Mouse (Mus musculus): ENCODE measurements around the gene Tmem169. TPM values are rescaled to one million over a fixed set of nuclear protein-coding genes. Genes with fewer than 3 reads are reported as not detected.

The Tmem169 gene
- polyA plus RNA-seq, 1 experiment from 2014 or later: 39.7 TPM

GRCm38 (mm10) chr1:72288527-72289150 is 4.5 kb downstream of the Tmem169 start:
- peaks cover 21% of the 10 kb centered on the region for H3K36me3 ChIP-seq
- no peak overlapping the region for H3K9ac ChIP-seq (replicated peaks)
- H3K27me3 ChIP-seq: no peaks in the 10 kb centered on the region

GRCm38 (mm10) chr1:72290896-72291295 is 6.7 kb downstream of the Tmem169 start:
- Histone ChIP-seq H3K27ac (no peak overlapping the region), H3K27me3 (no peaks in the 10 kb centered on the region), H3K9ac (replicated peaks) (no peak overlapping the region), H3K4me3 (replicated peaks) (no peak overlapping the region), H3K4me2 (replicated peaks) (no peak overlapping the region), H3K4me1 (replicated peaks) (peaks cover 23% of the 10 kb centered on the region), H3K9me3 (no peaks in the 10 kb centered on the region), H3K36me3 (peaks cover 30% of the 10 kb centered on the region)
- WGBS: 96% methylated on average over 4 of the region's 4 CpGs
- no peak for ATAC-seq

More at GRCm38 (mm10) chr1:72288527-72289150, 4.5 kb downstream of the Tmem169 start:
- no peak overlapping the region for H3K4me3 ChIP-seq (replicated peaks)
- no peak for ATAC-seq
- 88% methylated on average over 4 of the region's 4 CpGs for WGBS
- no peaks in the 10 kb centered on the region for H3K9me3 ChIP-seq
- no peak overlapping the region for H3K27ac ChIP-seq
- peaks cover 34% of the 10 kb centered on the region for H3K4me1 ChIP-seq (replicated peaks)
- no peak overlapping the region for H3K4me2 ChIP-seq (replicated peaks)

GRCm38 (mm10) chr1:72291421-72291820 is 7.3 kb downstream of the Tmem169 start:
- Histone ChIP-seq H3K27me3 (no peaks in the 10 kb centered on the region), H3K36me3 (peaks cover 30% of the 10 kb centered on the region), H3K4me1 (replicated peaks) (peaks cover 17% of the 10 kb centered on the region), H3K9me3 (no peaks in the 10 kb centered on the region), H3K9ac (replicated peaks) (no peak overlapping the region), H3K4me2 (replicated peaks) (no peak overlapping the region), H3K4me3 (replicated peaks) (no peak overlapping the region), H3K27ac (no peak overlapping the region)
- 98% methylated on average over 4 of the region's 4 CpGs for WGBS
- ATAC-seq: no peak

GRCm38 (mm10) chr1:72291925-72292324 is 7.8 kb downstream of the Tmem169 start:
- H3K4me1 ChIP-seq (replicated peaks): peaks cover 12% of the 10 kb centered on the region
- H3K27ac ChIP-seq: no peak overlapping the region
- H3K36me3 ChIP-seq: peaks cover 30% of the 10 kb centered on the region
- ATAC-seq: no peak
- WGBS: 87% methylated on average over 2 of the region's 2 CpGs
- no peaks in the 10 kb centered on the region for H3K9me3 ChIP-seq
- H3K9ac ChIP-seq (replicated peaks): no peak overlapping the region
- H3K4me3 ChIP-seq (replicated peaks): no peak overlapping the region
- no peaks in the 10 kb centered on the region for H3K27me3 ChIP-seq
- H3K4me2 ChIP-seq (replicated peaks): no peak overlapping the region

GRCm38 (mm10) chr1:72293869-72294663 is 9.9 kb downstream of the Tmem169 start:
- Histone ChIP-seq H3K4me2 (replicated peaks) (no peak overlapping the region), H3K4me1 (replicated peaks) (no peaks in the 10 kb centered on the region), H3K9me3 (no peaks in the 10 kb centered on the region), H3K27me3 (no peaks in the 10 kb centered on the region), H3K4me3 (replicated peaks) (no peak overlapping the region), H3K9ac (replicated peaks) (no peak overlapping the region), H3K27ac (no peak overlapping the region), H3K36me3 (peaks cover 36% of the 10 kb centered on the region)
- WGBS: 71% methylated on average over 4 of the region's 4 CpGs
- ATAC-seq: no peak

GRCm38 (mm10) chr1:72295746-72296145 is 11.6 kb downstream of the Tmem169 start:
- H3K9me3 ChIP-seq: no peaks in the 10 kb centered on the region
- no peak overlapping the region for H3K9ac ChIP-seq (replicated peaks)
- no peaks in the 10 kb centered on the region for H3K4me1 ChIP-seq (replicated peaks)
- H3K36me3 ChIP-seq: peaks cover 49% of the 10 kb centered on the region
- no peaks in the 10 kb centered on the region for H3K27me3 ChIP-seq
- H3K27ac ChIP-seq: no peak overlapping the region
- H3K4me2 ChIP-seq (replicated peaks): no peak overlapping the region
- H3K4me3 ChIP-seq (replicated peaks): no peak overlapping the region
- no peak for ATAC-seq
- WGBS: 88% methylated on average over 8 of the region's 8 CpGs

GRCm38 (mm10) chr1:72301845-72302244 is 17.7 kb downstream of the Tmem169 start:
- Histone ChIP-seq H3K36me3 (peaks cover 43% of the 10 kb centered on the region), H3K27me3 (no peaks in the 10 kb centered on the region), H3K4me1 (replicated peaks) (peaks cover 4% of the 10 kb centered on the region; the same call in 1 of the 2 replicates), H3K9ac (replicated peaks) (no peak overlapping the region), H3K4me2 (replicated peaks) (no peak overlapping the region), H3K4me3 (replicated peaks) (no peak overlapping the region), H3K27ac (no peak overlapping the region), H3K9me3 (no peaks in the 10 kb centered on the region)
- WGBS: 88% methylated on average over 1 of the region's 1 CpGs
- no peak for ATAC-seq

- no peak for ATAC-seq
- Histone ChIP-seq H3K27ac (peak overlapping the region; percentile 58), H3K36me3 (peaks cover 10% of the 10 kb centered on the region), H3K4me1 (replicated peaks) (peaks cover 19% of the 10 kb centered on the region), H3K4me3 (replicated peaks) (no peak overlapping the region), H3K9me3 (no peaks in the 10 kb centered on the region), H3K4me2 (replicated peaks) (peak overlapping the region; percentile 54), H3K9ac (replicated peaks) (0 out of 2 replicates have a peak overlapping the region, but pooled peaks have one; percentile 19), H3K27me3 (no peaks in the 10 kb centered on the region)
- WGBS: 46% methylated on average over 3 of the region's 3 CpGs
Measured at GRCm38 (mm10) chr1:72306241-72306640, 22.1 kb downstream of the Tmem169 start.

GRCm38 (mm10) chr1:72306679-72307181 is 22.6 kb downstream of the Tmem169 start:
- H3K4me2 ChIP-seq (replicated peaks): peak overlapping the region; percentile 54
- no peaks in the 10 kb centered on the region for H3K9me3 ChIP-seq
- peak overlapping the region; percentile 90 for H3K27ac ChIP-seq
- no peaks in the 10 kb centered on the region for H3K27me3 ChIP-seq
- peak overlapping the region; percentile 57 for H3K4me3 ChIP-seq (replicated peaks)
- H3K36me3 ChIP-seq: peaks cover 6% of the 10 kb centered on the region
- peak; percentile 91 for ATAC-seq
- 3% methylated on average over 11 of the region's 11 CpGs for WGBS
- peaks cover 19% of the 10 kb centered on the region for H3K4me1 ChIP-seq (replicated peaks)
- H3K9ac ChIP-seq (replicated peaks): peak overlapping the region; percentile 74; the same call in 1 of the 2 replicates

GRCm38 (mm10) chr1:72307317-72307798 is 23.2 kb downstream of the Tmem169 start, which contains the start of gene Xrcc5:
Gene Xrcc5, plus strand, starts transcription at chr1:72307421.
- ATAC-seq: peak; percentile 99
- H3K4me1 ChIP-seq (replicated peaks): peaks cover 19% of the 10 kb centered on the region
- under 1% methylated on average over 21 of the region's 21 CpGs for WGBS

GRCm38 (mm10) chr1:72308919-72309318 is 24.8 kb downstream of the Tmem169 start:
- Histone ChIP-seq H3K27ac (no peak overlapping the region), H3K9me3 (no peaks in the 10 kb centered on the region), H3K4me2 (replicated peaks) (no peak overlapping the region), H3K4me3 (replicated peaks) (no peak overlapping the region), H3K27me3 (no peaks in the 10 kb centered on the region), H3K4me1 (replicated peaks) (peaks cover 19% of the 10 kb centered on the region), H3K36me3 (peaks cover 10% of the 10 kb centered on the region; the same call in 1 of the 2 replicates), H3K9ac (replicated peaks) (no peak overlapping the region)
- 71% methylated on average over 4 of the region's 4 CpGs for WGBS
- ATAC-seq: no peak

More at GRCm38 (mm10) chr1:72307317-72307798, 23.2 kb downstream of the Tmem169 start, which contains the start of gene Xrcc5:
- Histone ChIP-seq H3K27ac (peak within 1 kb of the TSS; percentile 90), H3K27me3 (no peaks in the 10 kb centered on the region), H3K9ac (replicated peaks) (peak within 1 kb of the TSS; percentile 74), H3K4me3 (replicated peaks) (peak within 1 kb of the TSS; percentile 57), H3K4me2 (replicated peaks) (peak within 1 kb of the TSS; percentile 54), H3K9me3 (no peaks in the 10 kb centered on the region), H3K36me3 (peaks cover 9% of the 10 kb centered on the region; the same call in 1 of the 2 replicates)

Measured in midbrain, embryonic 13.5 days (tissue).